Mouse (Mus musculus) adrenal gland, postnatal 36 days (tissue): Measurements from ENCODE around the gene Hoxa13. TPM values are rescaled to one million over a fixed set of nuclear protein-coding genes. Genes with fewer than 3 reads are reported as not detected.

ENCODE experiments used
- DNase-seq, 2 experiments: peaks; one replicate each; pipeline ENCODE4 v3.0.0; 2021; ENCODE audit warnings: mixed read lengths in 1 of 2
- total RNA-seq, 2 experiments: library from RNA; stranded (reverse); gene quantifications; 2 replicates each; pipeline ENCODE4 v1.2.3; 2021

Hoxa13 gene
- total RNA-seq, 2 experiments from 2014 or later: not detected

DNA sequence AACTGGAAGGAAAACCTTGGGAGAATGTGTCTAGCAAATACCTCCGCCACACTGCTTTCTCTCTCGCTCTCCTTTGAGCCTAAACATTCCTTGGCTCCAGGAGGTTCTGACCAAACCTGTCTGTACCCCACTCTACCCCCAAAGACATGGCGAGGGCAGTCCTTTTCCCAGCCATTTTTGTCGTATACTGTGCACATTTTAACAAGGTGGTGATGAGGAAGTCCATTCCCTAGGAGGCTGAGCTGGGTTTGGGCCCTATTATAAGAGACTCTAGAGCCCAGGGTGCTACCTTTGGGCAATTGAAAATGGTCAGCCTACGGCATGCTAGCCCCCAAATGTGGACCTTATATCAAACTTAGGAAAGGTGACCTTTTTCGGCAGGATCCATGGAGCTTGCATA, 24.8 kb downstream of the Hoxa13 start:
- no peak for DNase-seq

DNA sequence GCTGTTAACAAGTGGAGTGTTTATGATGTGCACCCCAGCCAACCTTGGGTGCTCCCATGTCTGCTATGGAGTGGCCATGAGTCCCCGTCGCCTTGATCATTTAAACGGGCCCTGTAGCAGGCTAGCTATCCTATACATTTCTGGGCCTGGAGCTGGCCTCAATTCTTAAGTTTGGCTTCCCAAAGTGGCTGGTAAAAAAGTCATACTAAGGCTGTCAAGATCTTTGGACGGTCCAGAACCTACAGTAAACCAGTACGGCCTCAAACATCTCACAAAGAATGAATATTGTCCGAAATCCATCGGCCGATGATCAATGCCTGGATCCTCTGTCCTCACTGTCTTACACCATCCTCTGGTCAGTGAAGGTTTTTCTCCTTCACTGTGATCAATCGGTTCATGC, 25.4 kb downstream of the Hoxa13 start:
- DNase-seq: no peak

- DNase-seq: no peak
Observed at GRCm38 (mm10) chr6:52234428-52235140, 26.1 kb downstream of the Hoxa13 start.

- DNase-seq: no peak
Observed at GRCm38 (mm10) chr6:52233546-52234427, 26.9 kb downstream of the Hoxa13 start.

- no peak for DNase-seq
Observed at GRCm38 (mm10) chr6:52232984-52233545, 27.6 kb downstream of the Hoxa13 start.

DNA sequence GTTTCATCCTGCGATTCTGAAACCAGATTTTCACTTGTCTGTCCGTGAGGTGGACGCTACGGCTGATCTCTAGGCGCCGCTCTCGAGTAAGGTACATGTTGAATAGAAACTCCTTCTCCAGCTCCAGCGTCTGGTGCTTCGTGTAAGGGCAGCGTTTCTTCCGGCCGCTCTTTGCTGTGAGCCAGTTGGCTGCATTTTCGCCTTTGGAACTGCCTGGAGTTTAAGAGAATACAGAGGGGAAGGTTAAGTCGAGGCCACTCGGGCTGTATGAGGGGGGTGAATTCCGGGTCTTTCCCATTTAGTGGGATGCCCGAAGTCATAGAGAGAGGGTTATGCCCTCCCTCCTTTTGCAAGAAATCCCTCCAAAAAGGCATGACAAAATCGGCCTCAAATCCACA, 28.1 kb downstream of the Hoxa13 start:
- DNase-seq: no peak

DNA sequence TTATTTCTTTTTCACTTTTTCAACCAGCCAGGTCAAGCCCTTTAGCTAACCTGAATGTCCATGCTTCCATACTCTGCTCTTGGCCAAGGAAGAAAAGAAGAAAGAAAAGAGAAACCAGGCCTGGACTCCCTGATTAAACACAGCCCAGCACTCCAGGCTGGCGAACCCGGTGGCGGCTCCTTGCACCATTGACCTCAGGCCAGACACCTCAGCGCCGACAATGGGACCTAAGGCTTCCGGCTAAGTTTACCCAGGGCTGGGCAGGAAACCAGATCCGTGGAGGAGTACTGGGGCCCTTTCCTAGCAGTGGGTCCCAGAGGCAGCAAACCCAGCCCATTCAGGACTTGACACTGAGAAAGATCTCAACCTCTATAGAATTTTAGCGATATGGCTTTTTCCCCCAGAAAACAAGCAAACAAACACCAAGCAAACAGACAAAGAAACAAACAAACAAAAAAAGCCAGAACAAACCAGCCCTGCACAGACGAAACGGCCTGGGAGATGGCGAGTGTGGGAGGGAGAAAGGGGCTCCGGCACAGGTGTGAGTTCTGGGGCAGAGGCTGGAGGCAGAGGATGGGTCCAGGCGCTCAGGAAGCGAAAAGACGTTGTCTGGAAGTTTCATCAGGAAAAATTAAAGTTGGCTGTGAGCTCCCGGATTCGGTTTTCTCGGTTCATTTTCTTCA, 28.7 kb downstream of the Hoxa13 start:
- DNase-seq: no peak

DNA sequence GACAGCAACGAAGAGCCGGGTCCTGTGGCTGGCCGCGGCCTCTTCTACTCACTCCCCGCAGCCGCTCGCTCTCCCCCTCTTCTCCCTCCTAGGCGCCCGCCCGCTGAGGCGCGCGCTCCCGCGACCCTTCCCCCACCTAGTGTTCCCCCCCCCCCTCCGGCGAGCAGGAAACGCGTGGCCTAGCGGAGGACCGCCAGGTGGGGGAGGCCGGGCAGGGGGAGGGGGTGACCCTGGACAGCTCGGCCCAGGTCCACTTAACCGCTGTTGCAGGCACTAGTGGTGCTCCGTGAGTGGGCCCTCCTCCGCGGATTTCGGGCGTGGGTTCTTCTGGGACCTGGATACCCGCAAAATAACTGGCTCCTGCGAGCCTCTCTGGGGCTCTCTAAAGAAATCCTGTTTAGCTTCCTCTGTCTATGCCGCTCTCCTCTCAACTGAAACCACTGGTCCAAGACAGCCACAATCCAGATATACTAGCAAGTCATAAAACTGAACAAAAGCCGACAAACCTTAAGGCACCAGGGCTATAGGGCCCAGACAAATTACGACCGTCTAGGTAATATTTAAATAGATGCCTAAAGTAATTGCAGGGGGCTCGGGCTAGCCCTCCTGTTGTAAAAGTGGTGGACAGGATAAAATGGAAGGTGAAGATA, 30.0 kb downstream of the Hoxa13 start, which contains the start of gene Hoxa9:
Gene Hoxa9 (minus strand): TSS at position 574 of the 650 bp plus-strand sequence.
- no peak for DNase-seq

DNA sequence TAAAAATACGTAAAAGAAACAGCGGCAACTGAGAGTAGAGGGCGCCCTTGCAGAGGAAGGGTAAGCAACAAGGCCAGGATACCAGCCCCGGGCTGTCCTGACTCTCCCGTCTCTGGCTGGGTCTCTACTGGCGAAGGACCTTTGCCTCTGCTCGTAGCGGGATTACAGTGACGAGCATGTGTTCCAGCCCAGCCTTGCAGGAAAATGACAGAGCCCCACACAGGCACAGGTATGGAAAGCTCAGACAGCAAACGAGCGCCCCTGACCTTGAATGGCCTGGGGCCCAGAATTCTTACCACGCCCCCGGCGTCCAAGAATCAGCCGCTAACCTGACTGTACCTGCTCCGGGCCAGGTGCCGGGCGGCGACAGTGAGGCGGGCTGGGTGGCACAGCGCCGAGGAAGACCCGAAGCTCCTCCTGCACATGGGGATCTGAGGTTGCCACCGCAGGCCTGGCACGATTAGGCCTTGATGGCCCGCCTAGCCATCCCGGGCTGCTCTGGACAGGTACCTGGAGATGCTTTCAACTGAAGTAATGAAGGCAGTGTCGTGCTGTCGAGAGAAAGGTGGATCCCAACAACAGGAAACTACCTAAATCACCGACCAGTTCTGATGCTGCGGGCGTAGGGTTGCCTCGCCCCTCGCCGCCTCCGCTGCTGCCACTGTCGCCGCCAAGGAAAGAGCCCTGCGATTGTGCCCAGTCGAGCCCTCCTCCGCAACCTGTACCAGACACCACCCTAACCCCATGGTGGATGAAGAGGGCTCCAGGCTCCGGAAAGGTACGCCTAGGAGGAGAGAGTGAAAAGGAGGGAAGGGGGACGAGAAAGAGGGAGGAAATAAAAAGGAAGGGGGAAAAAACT, 30.9 kb downstream of the Hoxa13 start:
- no peak for DNase-seq

DNA sequence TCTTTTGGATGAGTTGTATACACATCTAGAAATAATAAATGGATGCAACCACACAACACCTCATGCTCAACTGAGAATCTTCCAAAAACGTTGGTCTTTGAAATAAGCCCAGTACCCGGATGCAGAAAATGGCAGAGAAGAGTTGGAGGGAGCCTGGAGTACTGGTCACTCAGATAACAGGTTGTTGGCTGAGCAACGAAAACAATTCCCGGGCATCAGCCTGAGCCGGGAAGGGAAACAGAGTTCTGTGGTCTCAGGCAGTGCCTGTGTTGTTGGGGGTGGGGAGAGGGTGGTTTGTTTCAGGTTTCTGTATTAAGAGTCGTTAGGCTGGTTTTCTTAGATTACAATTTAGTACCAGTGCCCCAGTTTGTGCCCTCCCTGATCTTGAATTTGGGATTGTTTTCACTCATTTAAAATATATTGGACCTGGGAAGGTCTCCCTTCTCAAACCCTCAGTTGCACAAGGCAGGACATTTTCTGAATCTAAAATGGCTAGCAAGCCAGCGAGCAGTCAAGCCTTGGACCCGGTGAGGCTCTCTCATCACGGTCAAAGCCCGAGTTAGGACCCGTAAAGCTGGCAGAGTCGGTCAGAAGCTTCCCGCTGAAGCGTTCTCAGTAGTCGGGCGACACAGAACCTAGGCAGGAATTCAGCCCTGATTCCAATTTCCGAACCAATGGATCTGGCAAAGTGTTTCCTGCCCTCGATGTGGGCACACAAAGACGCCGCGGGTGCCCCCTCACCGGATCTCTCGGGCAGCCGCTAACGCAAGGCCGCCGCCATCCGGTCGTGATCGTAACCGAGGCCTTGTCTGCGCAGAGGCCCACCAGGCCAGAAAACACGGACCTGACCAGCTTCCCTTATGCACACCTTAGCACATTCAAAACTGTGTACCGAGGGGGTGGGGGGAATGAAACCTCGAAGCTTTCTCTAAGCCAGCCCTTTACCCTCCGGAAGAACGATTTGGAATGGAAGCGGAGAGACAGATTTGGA, 31.9 kb downstream of the Hoxa13 start:
- DNase-seq: no peak

DNA sequence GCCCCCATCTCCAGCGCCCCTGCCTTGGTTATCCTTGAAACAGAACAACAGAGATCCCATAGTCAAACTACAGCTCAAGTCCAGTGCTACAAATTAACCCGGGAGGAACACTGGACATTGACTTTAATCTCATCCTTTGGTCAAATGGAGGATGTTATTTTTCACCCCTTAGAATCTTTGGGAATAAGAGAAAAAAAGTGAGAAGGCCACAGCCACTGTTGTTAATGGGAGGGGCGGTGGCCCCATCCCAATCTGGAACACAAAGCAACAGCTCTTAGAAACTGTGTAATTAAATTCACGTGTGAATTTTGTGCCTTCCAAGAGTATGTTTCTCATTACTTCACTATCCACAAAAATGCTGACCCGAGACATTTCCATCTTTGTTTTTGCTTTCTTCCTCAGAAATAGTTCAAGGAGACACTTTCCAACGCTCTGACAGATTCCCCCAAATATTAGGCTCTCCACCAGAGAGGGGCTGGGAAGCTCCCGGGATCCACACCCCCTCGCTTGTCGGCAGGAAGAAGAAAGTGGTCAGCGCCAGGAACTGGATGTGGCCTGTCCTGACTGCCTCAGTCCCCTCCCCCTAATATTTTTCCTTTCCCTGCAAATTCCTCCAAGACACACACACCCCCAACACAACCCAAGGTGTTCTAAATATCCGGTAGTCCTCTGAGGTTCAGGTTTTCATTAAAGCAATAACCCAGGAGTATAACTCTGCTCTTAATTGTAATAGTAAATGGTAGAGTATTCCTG, 33.0 kb downstream of the Hoxa13 start:
- no peak for DNase-seq

- DNase-seq: peak in 1 of 2 experiments; percentile 51
Observed at GRCm38 (mm10) chr6:52226569-52227257, 34.0 kb downstream of the Hoxa13 start.

- DNase-seq: peak in 1 of 2 experiments; percentile 64
Observed at GRCm38 (mm10) chr6:52225612-52226568, 34.8 kb downstream of the Hoxa13 start.

DNA sequence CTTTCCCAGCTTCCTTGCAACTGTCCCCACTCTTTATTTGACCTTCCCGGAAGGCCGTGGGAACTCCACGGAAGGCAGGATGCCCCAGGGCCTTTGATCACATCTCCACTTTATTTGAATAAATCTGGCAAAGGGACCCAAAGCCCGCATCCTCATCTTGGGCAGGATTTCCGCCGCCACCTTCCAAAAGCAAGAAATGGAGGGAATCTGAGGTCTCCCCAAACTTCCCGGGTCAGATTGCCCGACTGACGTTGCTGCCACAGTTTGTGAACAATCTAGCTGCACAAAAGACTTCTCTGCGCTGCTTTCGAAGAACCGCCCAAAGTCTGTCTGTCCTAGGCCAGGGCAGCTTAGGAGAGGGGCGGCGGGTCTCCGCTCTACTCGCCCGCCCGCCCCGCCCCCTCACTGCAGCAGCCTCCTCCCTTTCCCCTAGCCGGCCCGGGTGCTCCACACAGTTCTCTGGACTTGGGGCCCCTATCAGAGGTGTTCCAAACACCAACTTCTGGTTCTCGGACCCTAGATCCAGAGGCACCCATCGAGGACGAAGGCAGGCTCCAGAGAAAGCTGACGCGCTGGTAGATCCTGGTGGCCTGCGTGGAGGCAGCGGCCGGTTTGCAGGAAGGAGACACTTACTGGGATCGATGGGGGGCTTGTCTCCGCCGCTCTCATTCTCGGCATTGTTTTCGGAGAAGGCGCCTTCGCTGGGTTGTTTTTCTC, 35.6 kb downstream of the Hoxa13 start:
- no peak for DNase-seq

- no peak for DNase-seq
Observed at GRCm38 (mm10) chr6:52223939-52224760, 36.5 kb downstream of the Hoxa13 start.
